Mouse (Mus musculus) left cerebral cortex, adult 8-10 months (tissue): ENCODE measurements around the gene Bend4. TPM values are rescaled to one million over a fixed set of nuclear protein-coding genes. Genes with fewer than 3 reads are reported as not detected.

Experiments used
- DNase-seq, 2 experiments: peaks; one replicate each; pipeline ENCODE4 v3.0.0; 2022; ENCODE audit warnings: low spot score in 2 of 2
- total RNA-seq, 4 experiments: library from RNA; stranded (reverse); gene quantifications; 2 replicates each; pipeline ENCODE4 v1.2.4; 2022

The Bend4 gene
- 1 to 10 TPM; 6.3 to 7.2 (median 7.0) TPM for total RNA-seq

- DNase-seq, result peak; percentile 43 to 77
These were observed at the start of gene Bend4 for GRCm38 (mm10) chr5:67427443-67428360. Gene Bend4, minus strand, starts transcription at chr5:67428310.

DNA sequence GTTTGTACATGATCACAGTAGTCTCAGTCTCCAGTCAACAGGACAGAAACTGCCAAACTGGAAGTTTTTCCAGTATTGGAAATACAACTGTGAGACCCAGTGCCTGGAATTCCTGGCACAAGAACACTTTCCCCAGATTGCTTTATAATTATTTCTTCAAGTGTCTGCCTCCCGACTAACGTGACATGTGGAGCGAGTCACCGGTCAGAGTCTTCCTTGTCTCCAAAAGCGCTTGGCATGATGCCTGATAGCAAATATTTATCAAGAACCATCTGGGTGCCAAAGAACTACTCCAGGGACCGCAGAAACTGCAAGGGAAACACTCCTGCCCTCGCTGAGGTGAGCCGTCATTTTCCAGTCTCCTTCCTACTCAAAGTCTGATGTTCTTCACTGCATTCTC lies 45.6 kb upstream of the Bend4 start:
- no peak for DNase-seq

DNA sequence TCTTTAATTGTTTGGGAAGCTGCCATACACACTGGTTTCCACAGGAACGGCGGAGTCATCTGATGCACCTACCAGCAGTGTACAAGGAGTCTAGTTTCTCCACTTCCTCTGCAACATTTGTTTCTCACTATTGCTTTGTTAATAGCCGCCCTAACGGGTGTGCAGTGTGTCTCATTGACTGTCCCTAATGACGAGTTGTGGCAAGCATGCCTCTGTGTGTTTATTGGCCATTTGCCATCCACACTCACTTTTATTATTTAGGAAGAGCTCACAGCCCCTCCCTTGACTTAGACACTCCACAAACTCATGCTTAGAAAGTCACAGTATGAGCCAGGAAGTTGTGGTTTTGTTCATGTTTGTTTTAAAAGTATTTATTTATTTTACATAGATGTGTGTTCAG lies 45.0 kb upstream of the Bend4 start:
- DNase-seq, result no peak

DNA sequence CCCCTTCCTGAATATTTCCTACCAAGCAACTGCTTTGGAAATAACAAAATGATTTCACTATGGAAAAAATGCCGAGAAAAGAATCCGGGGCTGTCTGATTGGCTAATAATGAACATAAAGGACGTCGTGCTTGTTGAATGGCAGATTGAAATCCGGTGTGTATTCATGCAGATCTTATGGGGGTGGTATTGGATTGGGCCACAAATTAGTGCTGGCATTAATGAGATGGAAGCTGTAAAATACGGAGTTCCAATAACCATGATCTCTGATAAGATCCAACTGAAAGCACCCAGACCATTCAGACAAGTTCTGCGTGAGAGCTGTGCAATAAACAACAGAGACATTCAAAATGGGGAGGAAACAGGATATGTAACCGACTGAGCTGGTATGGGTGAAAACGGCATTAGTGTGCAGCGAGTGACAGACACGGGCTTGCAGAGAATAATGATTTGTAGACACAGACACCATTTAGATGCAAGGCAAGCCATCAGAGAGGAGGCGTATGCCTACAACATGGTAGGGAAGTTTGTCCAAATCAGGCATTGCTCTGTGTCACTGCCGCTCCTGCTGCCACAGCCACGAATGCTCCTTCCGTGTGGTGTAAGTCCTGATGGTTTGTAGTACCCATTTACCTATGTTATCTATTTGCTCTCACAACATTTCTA lies 38.9 kb upstream of the Bend4 start:
- no peak for DNase-seq

DNA sequence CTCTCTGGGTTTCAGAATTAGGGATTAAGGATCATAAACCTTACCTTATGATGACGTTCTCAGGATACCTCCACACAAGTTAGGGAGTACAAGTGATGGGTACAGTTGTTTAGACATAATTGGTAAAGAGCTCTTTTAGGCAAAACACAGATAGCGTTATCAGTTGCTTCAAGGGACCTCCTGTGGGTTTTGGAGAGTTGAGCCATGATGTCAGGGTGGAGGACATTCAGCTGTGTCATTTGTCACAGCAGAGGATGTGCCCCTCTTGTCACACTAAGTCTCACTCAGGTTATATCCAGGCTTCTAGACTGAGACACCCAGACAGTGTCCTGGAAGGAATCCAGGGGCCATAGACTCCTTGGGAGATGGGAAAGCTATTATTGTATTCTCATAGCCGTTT lies 36.8 kb upstream of the Bend4 start:
- DNase-seq, result no peak

DNA sequence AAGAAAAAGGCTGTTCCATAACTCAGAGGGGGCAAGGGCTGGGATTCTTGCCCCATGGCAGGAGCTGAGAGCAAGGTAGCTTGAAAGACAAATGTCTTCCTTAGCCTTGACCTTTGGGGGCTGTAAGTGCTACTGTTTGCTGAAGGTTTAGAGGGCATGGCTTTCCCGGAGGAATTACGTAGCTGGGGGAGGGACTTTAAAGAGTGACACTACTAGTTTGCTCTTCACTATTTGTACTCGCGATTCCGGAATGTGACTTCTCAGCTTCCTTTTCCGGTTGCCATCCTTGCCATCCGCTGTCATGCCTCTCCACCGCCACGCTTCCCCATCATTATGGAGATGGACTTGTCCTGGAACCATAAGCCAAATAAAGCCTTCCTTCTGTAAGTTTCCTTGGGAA lies 35.5 kb upstream of the Bend4 start:
- DNase-seq, result no peak

DNA sequence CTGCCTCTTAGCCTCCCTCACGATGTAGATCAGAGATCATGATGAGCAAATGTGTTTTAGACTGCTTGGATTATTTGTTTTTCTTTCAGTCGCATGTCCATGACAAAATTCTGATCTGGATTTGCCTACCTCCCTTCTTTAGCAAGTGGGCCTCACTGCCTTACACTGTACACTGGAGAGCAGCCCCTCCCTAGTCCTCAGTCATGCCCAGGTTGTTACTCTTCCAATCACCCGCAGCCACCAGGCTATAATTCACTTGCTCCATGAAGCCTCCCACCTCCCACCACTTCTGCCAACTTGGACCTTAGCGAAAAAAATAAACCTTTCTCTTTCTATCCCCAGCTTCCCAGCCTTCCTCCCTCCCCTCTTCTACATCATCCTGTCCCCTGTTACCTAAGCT lies 34.2 kb upstream of the Bend4 start:
- no peak for DNase-seq

DNA sequence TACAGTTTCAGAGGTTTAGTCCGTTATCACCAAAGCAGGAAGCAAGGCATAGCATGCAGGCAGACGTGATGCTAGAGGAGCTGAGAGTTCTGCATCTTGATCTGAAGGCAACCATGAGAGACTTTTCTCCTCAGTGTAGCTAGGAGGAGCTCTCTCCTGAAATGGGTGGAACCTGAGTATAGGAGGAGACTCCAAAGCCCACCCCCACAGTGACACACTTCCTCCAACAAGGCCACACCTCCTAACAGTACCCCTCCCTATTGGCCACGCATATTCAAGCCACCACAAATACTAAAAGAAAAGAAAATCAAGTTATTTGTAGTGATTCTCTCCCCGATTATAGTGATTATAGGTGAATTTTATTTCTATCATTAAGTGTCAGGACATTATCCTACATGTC lies 28.7 kb upstream of the Bend4 start:
- no peak for DNase-seq

DNA sequence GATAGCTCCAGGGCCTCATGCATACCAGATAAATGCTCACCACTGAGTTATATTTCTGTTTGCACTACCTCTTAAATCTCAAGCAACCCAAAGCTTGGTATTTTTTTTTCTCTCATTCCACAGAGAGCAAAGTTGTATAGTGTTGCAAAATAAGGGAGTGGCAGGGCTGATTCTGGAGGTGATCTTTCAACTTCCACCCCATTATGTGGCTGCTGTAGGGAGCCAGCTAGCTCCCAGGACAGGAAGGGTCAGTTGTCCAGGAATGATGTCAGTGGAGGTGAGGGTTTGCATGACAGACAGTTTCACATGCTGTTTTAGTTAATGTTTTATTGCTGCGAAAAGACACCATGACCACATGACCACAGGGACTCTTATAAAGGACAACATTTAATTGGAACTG lies 26.2 kb upstream of the Bend4 start:
- DNase-seq, result no peak

DNA sequence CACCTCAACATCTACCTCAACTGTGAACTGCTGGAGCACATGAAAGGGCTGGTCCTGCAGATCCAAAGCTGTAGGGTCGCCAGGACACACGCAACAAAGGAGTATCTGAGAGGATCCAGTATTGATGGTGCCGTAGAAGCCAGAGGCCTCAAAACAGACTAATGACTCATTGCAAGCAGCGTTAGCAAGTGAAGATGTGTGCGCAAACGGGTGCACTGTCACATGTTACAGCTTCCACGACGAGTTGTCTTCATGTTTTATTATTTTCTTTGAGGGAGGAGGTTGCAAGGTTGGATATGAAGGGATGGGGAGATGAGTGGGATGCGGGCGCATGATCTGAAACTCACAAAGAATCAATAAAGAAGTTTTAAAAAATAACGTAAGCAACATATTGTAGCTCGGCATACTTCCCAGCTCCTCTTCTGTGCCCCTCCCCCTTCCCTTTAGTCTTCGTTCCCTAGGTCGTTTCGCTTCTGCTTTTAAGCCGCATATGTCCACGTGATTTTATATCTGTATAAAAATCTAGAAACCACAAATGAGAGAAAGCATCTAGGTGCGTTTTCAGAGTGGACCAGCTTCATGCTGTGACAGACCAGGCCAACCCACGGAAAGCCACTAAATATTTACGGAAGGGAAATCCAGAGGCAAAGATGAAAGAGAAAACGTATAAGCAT lies 22.0 kb upstream of the Bend4 start:
- no peak for DNase-seq

DNA sequence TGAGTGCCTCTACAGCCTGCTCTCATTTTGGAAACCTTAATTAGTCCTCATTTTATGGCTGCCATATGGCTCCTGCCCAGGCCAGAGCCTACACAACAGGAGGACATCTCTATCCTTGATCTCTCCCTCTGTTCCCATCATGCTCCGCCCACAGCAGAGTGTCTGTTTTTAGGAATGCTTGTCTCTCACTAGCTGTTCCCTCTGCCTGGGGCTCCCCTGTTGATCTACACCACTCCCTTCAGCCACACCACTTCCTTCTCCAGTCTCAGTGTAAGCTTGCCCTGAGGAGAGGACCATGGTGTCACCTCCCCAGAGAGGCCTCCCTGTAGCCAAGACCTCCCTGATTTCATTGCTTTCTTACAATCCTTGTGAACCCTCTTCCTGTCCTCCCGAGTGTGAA lies 18.4 kb upstream of the Bend4 start:
- DNase-seq, result peak in 1 of 2 experiments; percentile 28

GRCm38 (mm10) chr5:67444217-67445050 lies 16.3 kb upstream of the Bend4 start:
- no peak for DNase-seq

DNA sequence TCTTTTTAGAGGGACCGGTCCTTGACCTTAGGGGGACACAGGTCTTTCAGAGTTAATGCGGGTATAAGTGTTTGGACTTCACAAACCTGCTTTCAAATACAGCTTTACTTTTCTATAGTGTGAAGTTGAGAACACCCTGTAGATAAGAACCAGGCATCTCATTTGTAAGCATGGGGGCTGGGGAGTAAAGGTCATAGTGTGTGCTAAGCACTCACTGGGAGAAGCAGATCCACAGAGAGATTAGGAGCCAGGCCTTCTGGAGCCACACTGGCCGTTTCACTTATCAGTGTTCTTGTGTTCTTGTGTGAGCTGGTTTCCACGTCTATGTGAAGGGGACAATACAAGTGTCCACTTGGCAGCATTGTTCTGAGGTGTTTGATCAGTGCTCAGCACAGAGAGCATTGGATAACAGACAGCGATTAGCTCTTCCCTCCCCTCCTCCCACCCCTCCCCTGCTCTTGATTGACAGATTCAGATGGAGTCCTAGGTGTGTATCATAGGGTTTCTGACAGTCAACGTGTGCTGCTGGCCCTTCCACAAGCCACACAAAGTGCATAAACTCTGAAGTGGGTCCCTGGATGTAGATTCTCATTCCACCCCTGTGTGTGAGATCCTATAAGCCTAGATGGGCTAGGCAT lies 14.8 kb upstream of the Bend4 start:
- DNase-seq, result no peak

- DNase-seq, result peak in 1 of 2 experiments; percentile 20
These were observed 12.5 kb upstream of the Bend4 start for GRCm38 (mm10) chr5:67440563-67440962.

- no peak for DNase-seq
These were observed 9.3 kb upstream of the Bend4 start for GRCm38 (mm10) chr5:67437403-67437802.

GRCm38 (mm10) chr5:67426478-67427442 lies 1.4 kb downstream of the Bend4 start:
- DNase-seq, result no peak

DNA sequence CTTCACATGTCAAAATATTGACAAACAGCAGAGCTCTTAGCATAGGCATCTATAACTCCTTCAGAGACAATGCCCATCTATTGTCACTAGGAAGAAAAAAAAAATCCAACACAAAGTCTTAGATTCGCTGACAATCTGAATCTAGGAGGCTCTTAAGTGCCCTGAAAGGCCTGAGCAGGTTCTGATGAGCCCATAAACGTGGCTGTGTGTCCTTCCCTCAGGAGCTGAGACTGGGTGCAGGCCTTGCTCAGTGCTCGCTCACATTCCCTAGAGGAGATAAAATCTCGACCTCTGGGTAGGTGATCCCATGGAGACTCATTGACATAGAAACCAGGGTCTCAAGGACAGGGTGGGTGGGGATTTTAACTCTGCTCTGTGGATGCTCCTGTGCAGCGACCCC lies 2.1 kb downstream of the Bend4 start:
- no peak for DNase-seq

GRCm38 (mm10) chr5:67424636-67425035 lies 3.5 kb downstream of the Bend4 start:
- DNase-seq, result no peak

DNA sequence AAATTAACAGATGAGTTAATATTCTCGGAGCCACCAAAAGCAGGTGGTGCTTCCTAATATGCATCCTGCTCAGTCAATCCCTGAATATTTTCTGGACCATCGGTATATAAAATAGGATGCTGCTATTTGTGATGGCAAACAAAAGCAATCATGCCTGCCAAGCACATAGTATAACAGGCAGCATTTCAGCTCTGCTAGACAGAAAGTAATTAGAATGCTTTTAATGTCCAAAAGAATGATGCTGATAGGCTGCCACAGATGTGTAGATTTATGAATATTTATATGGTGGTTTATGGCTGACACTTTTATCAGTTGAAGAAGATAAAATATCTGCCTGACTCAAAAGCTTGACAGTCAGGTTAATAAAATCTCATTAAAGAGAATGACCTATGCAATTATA lies 4.1 kb downstream of the Bend4 start:
- DNase-seq, result no peak

GRCm38 (mm10) chr5:67423326-67423725 lies 4.8 kb downstream of the Bend4 start:
- DNase-seq, result no peak
